Mouse (Mus musculus) G1E (cell line): ENCODE results near the gene Cyp11a1. TPM values are rescaled to one million over a fixed set of nuclear protein-coding genes. Genes with fewer than 3 reads are reported as not detected.

ENCODE experiments used
- ATAC-seq: 2 replicates; pipeline ENCODE4 v1.8.0; 2016; ENCODE audit warnings: mild to moderate bottlenecking; ENCODE audit not compliant: insufficient number of reproducible peaks, poor library complexity, low FRiP score, severe bottlenecking; ENCODE audit errors: extremely low read depth
- DNase-seq: peaks from one replicate; pipeline ENCODE4 v3.0.0; 2012; ENCODE audit warnings: low spot score
- H3K27me3 ChIP-seq: 2 replicates; pipeline ENCODE4 v1.6.1; 2012; ENCODE audit warnings: mild to moderate bottlenecking, low read length, inconsistent platforms; ENCODE audit not compliant: insufficient read depth
- H3K36me3 ChIP-seq: replicated peaks from 2 replicates; pipeline ENCODE3; 2012; ENCODE audit warnings: mild to moderate bottlenecking, inconsistent platforms
- H3K4me1 ChIP-seq: 2 replicates; pipeline ENCODE4 v1.6.1; 2012; ENCODE audit warnings: low read depth, low read length, inconsistent platforms, mixed read lengths; ENCODE audit not compliant: insufficient read depth
- H3K4me3 ChIP-seq: 2 replicates; pipeline ENCODE4 v1.5.1; 2012; ENCODE audit warnings: low read depth, mild to moderate bottlenecking, inconsistent platforms, low read length, moderate library complexity, mixed read lengths
- H3K9me3 ChIP-seq: replicated peaks from 2 replicates; pipeline ENCODE4 v1.6.1; 2012; ENCODE audit warnings: inconsistent platforms
- CTCF ChIP-seq: IDR thresholded peaks from 2 replicates; pipeline ENCODE4 v1.5.1; 2012; ENCODE audit warnings: low read depth, low read length, inconsistent platforms, mixed read lengths
- GATA1 ChIP-seq: IDR thresholded peaks from 2 replicates; pipeline ENCODE4 v1.6.1; 2012; ENCODE audit warnings: borderline replicate concordance, low read length, inconsistent platforms, mixed read lengths
- GATA2 ChIP-seq: IDR thresholded peaks from 2 replicates; pipeline ENCODE4 v1.6.1; 2012; ENCODE audit warnings: low read depth, low read length, inconsistent platforms, borderline replicate concordance
- POLR2AphosphoS5 ChIP-seq: IDR thresholded peaks from 2 replicates; pipeline ENCODE4 v1.6.1; 2012; ENCODE audit warnings: low read depth, low read length, inconsistent platforms; ENCODE audit not compliant: insufficient replicate concordance
- TAL1 ChIP-seq: conservative IDR thresholded peaks from 2 replicates; pipeline ENCODE4 v1.6.1; 2012; ENCODE audit warnings: low read depth, low read length, inconsistent platforms, mixed read lengths
- polyA plus RNA-seq: library from polyadenylated mRNA; stranded (reverse); fragments of >175 nt; gene quantifications from 2 replicates; pipeline ENCODE4 v1.2.3, GENCODE M21; 2012
- total RNA-seq, 2 experiments: library from RNA; stranded (forward) in 1 of 2; stranded (reverse) in 1 of 2; fragments of 200-1000 nt in 1 of 2; fragments of >200 nt in 1 of 2; fragmentation: Nextera tagmentation in 1 of 2; gene quantifications; 2 replicates each; pipeline ENCODE4 v1.2.3; 2014 to 2017

The Cyp11a1 gene
- total and polyA plus RNA-seq, 3 experiments, result 0.12 to 18.2 (median 0.68) TPM

GRCm38 (mm10) chr9:57992060-57992459 lies 14.2 kb upstream of the Cyp11a1 start:
- H3K27me3 ChIP-seq, result peaks cover 43% of the 10 kb centered on the region
- TF ChIP-seq GATA1 (no peak), POLR2AphosphoS5 (no peak), CTCF (no peak), GATA2 (no peak), TAL1 (no peak)
- no peaks in the 10 kb centered on the region for H3K36me3 ChIP-seq
- no peak for ATAC-seq
- DNase-seq, result no peak
- H3K9me3 ChIP-seq, result no peaks in the 10 kb centered on the region
- H3K4me1 ChIP-seq, result no peaks in the 10 kb centered on the region
- H3K4me3 ChIP-seq, result no peak overlapping the region

DNA sequence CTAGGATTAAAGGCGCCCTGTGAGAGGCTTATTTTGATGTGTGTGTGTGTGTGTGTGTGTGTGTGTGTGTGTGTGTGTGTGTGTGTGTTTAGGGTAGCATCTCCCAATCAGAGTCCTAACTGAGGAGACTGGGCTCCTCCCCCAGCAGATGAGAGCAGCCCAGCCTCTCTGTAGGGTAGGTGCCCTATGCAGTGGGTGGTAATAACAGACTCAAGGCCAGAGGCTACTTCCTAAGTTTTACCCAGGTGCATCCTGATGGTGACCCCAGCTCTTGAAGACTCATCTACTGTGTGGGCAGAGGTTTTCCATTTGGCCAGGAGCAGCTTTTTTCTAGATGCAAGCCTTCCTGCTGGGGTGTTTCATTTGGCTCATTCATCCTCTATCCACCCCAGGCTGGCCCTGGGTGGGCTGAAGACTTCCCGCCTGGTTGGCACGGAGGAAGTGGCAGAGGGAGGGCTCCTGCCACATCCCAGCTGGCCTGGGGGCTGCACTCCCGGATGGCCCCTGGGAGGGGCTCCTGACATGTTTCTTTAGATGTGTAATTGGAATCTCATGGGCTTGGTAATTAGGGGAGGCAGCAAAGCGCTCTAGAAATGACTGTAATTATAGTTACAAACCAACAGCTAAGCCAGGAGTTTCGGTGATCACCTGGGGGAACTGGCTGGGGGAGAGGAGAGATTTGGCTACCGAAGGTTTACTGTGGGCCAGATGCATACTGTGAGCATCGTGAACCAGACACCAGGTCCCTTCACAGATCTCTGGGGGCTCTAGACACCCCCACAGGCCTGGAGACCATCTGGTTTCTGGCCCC lies 13.2 kb upstream of the Cyp11a1 start:
- H3K4me3 ChIP-seq, result no peak overlapping the region
- no peaks in the 10 kb centered on the region for H3K9me3 ChIP-seq
- peaks cover 6% of the 10 kb centered on the region for H3K4me1 ChIP-seq
- peaks cover 42% of the 10 kb centered on the region for H3K27me3 ChIP-seq
- ATAC-seq, result no peak
- DNase-seq, result no peak
- TF ChIP-seq GATA2, result no peak
- no peak for TF ChIP-seq POLR2AphosphoS5
- TF ChIP-seq TAL1, result no peak
- TF ChIP-seq CTCF, result no peak
- no peak for TF ChIP-seq GATA1
- no peaks in the 10 kb centered on the region for H3K36me3 ChIP-seq

GRCm38 (mm10) chr9:57995282-57995681 lies 10.9 kb upstream of the Cyp11a1 start:
- H3K4me1 ChIP-seq, result peaks cover 9% of the 10 kb centered on the region
- no peaks in the 10 kb centered on the region for H3K36me3 ChIP-seq
- ATAC-seq (no peak), DNase-seq (no peak)
- H3K27me3 ChIP-seq, result peaks cover 40% of the 10 kb centered on the region
- H3K4me3 ChIP-seq, result no peak overlapping the region
- TF ChIP-seq CTCF, result no peak
- TF ChIP-seq TAL1, result no peak
- no peak for TF ChIP-seq GATA2
- no peak for TF ChIP-seq POLR2AphosphoS5
- TF ChIP-seq GATA1, result no peak
- H3K9me3 ChIP-seq, result no peaks in the 10 kb centered on the region

DNA sequence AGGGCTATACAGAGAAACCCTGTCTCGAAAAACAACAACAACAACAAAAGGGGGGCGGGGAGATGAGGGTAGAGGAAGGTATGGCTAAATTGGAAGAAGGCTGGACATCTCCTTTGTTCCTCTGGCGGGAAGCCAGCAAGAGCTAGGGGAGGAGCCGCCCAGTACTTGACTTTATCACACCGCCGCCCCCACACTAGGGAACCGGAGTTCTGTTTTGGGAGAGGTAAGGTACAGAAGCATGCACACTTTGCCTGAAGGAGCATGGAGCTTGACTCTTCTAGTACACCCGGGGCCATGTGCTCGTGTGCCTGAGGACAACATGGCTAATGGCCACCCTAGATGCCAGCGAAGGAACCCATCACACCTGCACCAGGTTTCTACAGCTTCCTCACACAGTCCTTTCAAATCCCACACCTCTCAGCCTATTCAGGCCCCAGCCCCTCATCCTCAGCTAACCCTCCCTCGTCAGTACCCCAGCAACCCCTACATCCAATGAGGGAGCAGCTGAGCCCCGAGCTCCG lies 8.6 kb upstream of the Cyp11a1 start:
- no peak for TF ChIP-seq GATA2
- TF ChIP-seq TAL1, result no peak
- no peak for TF ChIP-seq CTCF
- no peak for TF ChIP-seq GATA1
- no peak for TF ChIP-seq POLR2AphosphoS5
- no peaks in the 10 kb centered on the region for H3K36me3 ChIP-seq
- ATAC-seq (no peak), DNase-seq (peak; percentile 30)
- H3K27me3 ChIP-seq, result peaks cover 38% of the 10 kb centered on the region
- peak overlapping the region; percentile 53; the same call in 1 of the 2 replicates for H3K4me3 ChIP-seq
- no peaks in the 10 kb centered on the region for H3K9me3 ChIP-seq
- peaks cover 9% of the 10 kb centered on the region for H3K4me1 ChIP-seq

DNA sequence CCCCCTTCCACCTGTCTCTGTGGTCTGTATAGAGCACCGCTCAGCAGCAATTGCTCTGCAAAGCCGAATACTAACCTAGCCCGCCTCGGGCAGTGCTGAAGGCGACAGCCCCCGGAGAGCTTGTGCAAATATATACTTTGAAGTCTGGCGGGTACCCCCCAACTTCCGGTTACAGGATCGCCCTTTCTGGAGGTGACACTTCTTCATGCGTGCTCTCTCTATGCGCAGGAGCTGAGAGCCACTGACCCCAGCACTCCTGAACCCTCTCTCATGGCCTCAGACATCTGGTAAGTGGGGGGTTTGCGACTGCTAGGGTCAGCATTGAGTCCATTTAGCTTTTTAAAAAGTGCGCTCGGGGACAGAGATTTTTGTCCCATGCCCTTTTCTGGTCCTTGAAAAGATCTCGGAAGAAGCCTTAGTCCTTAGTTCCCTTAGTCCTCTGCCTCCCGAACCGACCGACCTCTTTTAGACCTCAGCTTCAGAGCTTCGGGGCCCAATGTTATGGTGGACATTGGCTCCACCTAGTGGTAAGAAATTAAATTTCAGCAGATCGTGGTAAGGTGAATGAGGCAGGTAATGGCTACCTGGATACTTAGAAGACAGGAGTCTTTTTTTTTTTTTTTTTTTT lies 8.1 kb upstream of the Cyp11a1 start:
- Histone ChIP-seq H3K9me3 (no peaks in the 10 kb centered on the region), H3K4me3 (peak overlapping the region; percentile 53; the same call in 1 of the 2 replicates), H3K27me3 (peaks cover 35% of the 10 kb centered on the region), H3K4me1 (peaks cover 9% of the 10 kb centered on the region), H3K36me3 (no peaks in the 10 kb centered on the region)
- ATAC-seq (no peak), DNase-seq (peak; percentile 59)
- peak; percentile 18; the same call in 1 of the 2 replicates for TF ChIP-seq CTCF
- no peak for TF ChIP-seq POLR2AphosphoS5

- no peak for TF ChIP-seq TAL1
- TF ChIP-seq CTCF, result no peak
- no peak for TF ChIP-seq GATA1
- TF ChIP-seq GATA2, result no peak
- TF ChIP-seq POLR2AphosphoS5, result no peak
These were observed 7.5 kb upstream of the Cyp11a1 start for GRCm38 (mm10) chr9:57998685-57999084.

More at GRCm38 (mm10) chr9:57998685-57999084, 7.5 kb upstream of the Cyp11a1 start:
- DNase-seq, result no peak
- Histone ChIP-seq H3K4me1 (peaks cover 9% of the 10 kb centered on the region), H3K36me3 (no peaks in the 10 kb centered on the region), H3K27me3 (peaks cover 34% of the 10 kb centered on the region), H3K9me3 (no peaks in the 10 kb centered on the region), H3K4me3 (no peak overlapping the region)
- ATAC-seq, result no peak
